8 mouse cellular contexts compared by ENCODE assay signal in the genomic region with DNA sequence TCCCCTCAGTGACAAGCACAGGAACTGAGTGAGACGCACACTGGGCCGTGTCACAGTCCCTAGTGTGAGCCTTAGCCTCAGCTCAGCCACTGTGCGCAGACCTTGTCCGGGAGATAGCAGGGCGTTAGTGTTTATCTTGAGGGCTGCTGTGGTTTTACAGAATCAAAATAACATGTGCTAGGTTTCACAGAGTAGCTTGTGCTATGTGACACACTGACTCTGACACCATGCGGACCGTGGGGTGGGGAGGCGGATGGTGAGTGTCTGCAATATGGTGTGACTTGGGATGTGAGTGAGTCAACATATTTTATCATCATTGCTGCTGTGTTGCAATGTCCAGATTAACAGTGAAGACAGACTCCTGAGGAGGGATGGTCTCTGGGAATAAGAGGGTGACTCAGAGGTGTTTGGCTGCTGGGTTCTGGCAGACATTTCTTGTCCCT. TPM values are rescaled to one million over a fixed set of nuclear protein-coding genes. Genes with fewer than 3 reads are reported as not detected.
DNase-seq lines count a peak whose midpoint lies in the region; ATAC-seq and TF ChIP-seq lines count a peak whose summit lies in the region.
"Had no signal": no experiment of that assay in that cellular context is flagged by ENCODE, and none has a peak within 500 bp of the region (broad histone marks: within the 10 kb centered on the region; RNA-seq: fewer than 3 reads in every experiment).

No protein-coding gene starts in this region.

- TF ChIP-seq CTCF in C2C12 (IDR thresholded peaks at IDR 0.05; ENCODE audit: control insufficient read depth, insufficient read depth, insufficient read length) (no peak), E14TG2a.4 (conservative IDR thresholded peaks at IDR 0.05; ENCODE audit: low read length) (no peak)
- TF ChIP-seq CTCF in hindbrain, postnatal 0 days (IDR thresholded peaks at IDR 0.05; ENCODE audit: low read depth), result no peak

- peak; percentile 27 for DNase-seq in gastrocnemius, postnatal 14 days
- no peak for DNase-seq in hindbrain, postnatal 0 days (ENCODE audit: low spot score)
- DNase-seq in kidney, adult 9 months, result no peak
- no peak for DNase-seq in neural tube, embryonic 10.5 days (ENCODE audit: extremely low spot score, low spot score)
- DNase-seq: cerebellum, adult 9-10 months had no signal

- no peaks in the 10 kb centered on the region for H3K9me3 ChIP-seq in E14TG2a.4 (ENCODE audit: low read length)
- H3K9me3 ChIP-seq in liver, embryonic 12.5 days (replicated peaks), result no peaks in the 10 kb centered on the region
- no peaks in the 10 kb centered on the region for H3K9me3 ChIP-seq in hindbrain, postnatal 0 days (ENCODE audit: low read length)

- no peaks in the 10 kb centered on the region for H3K79me2 ChIP-seq in C2C12 (ENCODE audit: control insufficient read depth, insufficient read depth)

- H3K4me1 ChIP-seq in E14TG2a.4 (replicated peaks; ENCODE audit: low read depth, low read length), result peaks cover 85% of the 10 kb centered on the region
- H3K4me1 ChIP-seq in liver, embryonic 12.5 days, result peaks cover 35% of the 10 kb centered on the region
- no peaks in the 10 kb centered on the region for H3K4me1 ChIP-seq in hindbrain, postnatal 0 days (ENCODE audit: insufficient read depth, low read length)

- H3ac ChIP-seq in C2C12 (ENCODE audit: control insufficient read depth, insufficient read length, low read depth), result no peak overlapping the region

- no peak overlapping the region for H3K9ac ChIP-seq in liver, embryonic 12.5 days
- no peak overlapping the region for H3K9ac ChIP-seq in hindbrain, postnatal 0 days (replicated peaks; ENCODE audit: low read length)

- H3K4me2 ChIP-seq in liver, embryonic 12.5 days, result peak overlapping the region; percentile 46
- no peak overlapping the region for H3K4me2 ChIP-seq in hindbrain, postnatal 0 days (ENCODE audit: low read depth, low read length)

- H3K79me3 ChIP-seq in C2C12 (ENCODE audit: low read depth), result no peaks in the 10 kb centered on the region

- WGBS in liver, embryonic 12.5 days (ENCODE audit: insufficient replicate concordance), result 18% methylated on average over 8 of the region's 8 CpGs
- WGBS in hindbrain, postnatal 0 days, result 93% methylated on average over 8 of the region's 8 CpGs

- H3K27ac ChIP-seq in liver, embryonic 12.5 days, result peak overlapping the region; percentile 63
- no peak overlapping the region for H3K27ac ChIP-seq in hindbrain, postnatal 0 days

- no peak overlapping the region for H3K4me3 ChIP-seq in C2C12 (ENCODE audit: insufficient read depth, poor library complexity, severe bottlenecking)
- peak overlapping the region; percentile 23; the same call in 1 of the 2 replicates for H3K4me3 ChIP-seq in E14TG2a.4 (replicated peaks; ENCODE audit: low read length)
- H3K4me3 ChIP-seq in liver, embryonic 12.5 days, result no peak overlapping the region
- no peak overlapping the region for H3K4me3 ChIP-seq in hindbrain, postnatal 0 days (ENCODE audit: low read length)

- intact Hi-C loops in gastrocnemius, postnatal 14 days (cut with DNase I; ENCODE audit: low total_unique reads), result no loop called here

- ATAC-seq in liver, embryonic 12.5 days, result peak; percentile 78
- ATAC-seq in hindbrain, postnatal 0 days, result no peak

- H3K27me3 ChIP-seq in C2C12 (ENCODE audit: control insufficient read depth, insufficient read depth, insufficient read length), result peaks cover 3% of the 10 kb centered on the region
- H3K27me3 ChIP-seq in E14TG2a.4 (ENCODE audit: insufficient read depth, low read length), result no peaks in the 10 kb centered on the region
- no peaks in the 10 kb centered on the region for H3K27me3 ChIP-seq in liver, embryonic 12.5 days (replicated peaks)
- H3K27me3 ChIP-seq in hindbrain, postnatal 0 days (ENCODE audit: insufficient read depth, low read length), result no peaks in the 10 kb centered on the region

- no peaks in the 10 kb centered on the region for H3K36me3 ChIP-seq in C2C12 (ENCODE audit: control insufficient read depth, insufficient read depth)
- peaks cover 89% of the 10 kb centered on the region for H3K36me3 ChIP-seq in E14TG2a.4 (ENCODE audit: insufficient read depth, low read length)
- H3K36me3 ChIP-seq in liver, embryonic 12.5 days, result peaks cover 3% of the 10 kb centered on the region
- peaks cover 4% of the 10 kb centered on the region; the same call in 1 of the 2 replicates for H3K36me3 ChIP-seq in hindbrain, postnatal 0 days (ENCODE audit: insufficient read depth, low read length)

TF ChIP-seq in C2C12, 6 proteins besides CTCF, POLR2A, EP300 and RAD21:
- TF ChIP-seq FOSL1 (IDR thresholded peaks at IDR 0.05; ENCODE audit: insufficient read depth, low read length, poor library complexity, severe bottlenecking) (peak; percentile 3), CEBPB (IDR thresholded peaks at IDR 0.05; ENCODE audit: low read depth) (peak; percentile 96), MAX (IDR thresholded peaks at IDR 0.05) (peak; percentile 86), MYOD1 (IDR thresholded peaks at IDR 0.05; ENCODE audit: control insufficient read depth, insufficient read length, low read depth) (no peak), MYOG (IDR thresholded peaks at IDR 0.05; ENCODE audit: control insufficient read depth, extremely low read depth, insufficient read length) (no peak)

RNA-seq across cellular contexts. Expression of a gene that starts 17.1 kb away (rescaled TPM):
- 0.02 TPM for polyA plus RNA-seq in C2C12 (2012; fragmentation: generic; extraction: Trizol)
- 1 to 10 TPM; 6.0 to 8.2 TPM for total RNA-seq in gastrocnemius, postnatal 14 days (2021)
- 3.2 and 3.3 TPM in 2 replicates for polyA plus RNA-seq in liver, embryonic 12.5 days (2016; fragmentation: Nextera tagmentation; extraction: Ambion mirVana)
- total RNA-seq in hindbrain, postnatal 0 days (2014; rRNA removed), result 2.5 and 3.8 TPM in 2 replicates
- 5.0 and 5.4 TPM in 2 replicates for polyA plus RNA-seq in hindbrain, postnatal 0 days (2015; fragmentation: Nextera tagmentation; extraction: Ambion mirVana)

RNA-seq across cellular contexts. Expression of a gene that starts 35.4 kb away (rescaled TPM):
- polyA plus RNA-seq in C2C12 (2012; fragmentation: generic; extraction: Trizol), result 10.1 TPM
- total RNA-seq in gastrocnemius, postnatal 14 days (2021), result 10 to 100 TPM; 40.6 to 43.9 TPM
- 34.6 and 38.2 TPM in 2 replicates for polyA plus RNA-seq in liver, embryonic 12.5 days (2016; fragmentation: Nextera tagmentation; extraction: Ambion mirVana)
- total RNA-seq in hindbrain, postnatal 0 days (2014; rRNA removed), result 124 and 127 TPM in 2 replicates
- polyA plus RNA-seq in hindbrain, postnatal 0 days (2015; fragmentation: Nextera tagmentation; extraction: Ambion mirVana), result 66.4 and 70.4 TPM in 2 replicates
